Mouse (Mus musculus) midbrain, embryonic 16.5 days (tissue): ENCODE results near the gene Npw. TPM values are rescaled to one million over a fixed set of nuclear protein-coding genes. Genes with fewer than 3 reads are reported as not detected.

Source experiments
- ATAC-seq: fragments of 200-750 bp; cut with Nextera tagmentation; 2 replicates; pipeline ENCODE4 v1.8.0; 2017; ENCODE audit warnings: moderate TSS enrichment
- H3K27ac ChIP-seq: fragments of 300-500 bp; sonication (generic); 2 replicates; pipeline ENCODE4 v1.5.1; 2014; ENCODE audit warnings: mild to moderate bottlenecking, low read length, mixed read lengths
- H3K27me3 ChIP-seq: fragments of 300-500 bp; sonication (generic); 2 replicates; pipeline ENCODE4 v1.6.1; 2014; ENCODE audit warnings: low read depth, low read length, mixed read lengths; ENCODE audit not compliant: control insufficient read depth, insufficient read depth
- H3K36me3 ChIP-seq: fragments of 300-500 bp; sonication (generic); 2 replicates; pipeline ENCODE4 v1.6.1; 2014; ENCODE audit warnings: mild to moderate bottlenecking, low read length, moderate library complexity, mixed read lengths; ENCODE audit not compliant: control insufficient read depth, insufficient read depth
- H3K4me1 ChIP-seq: fragments of 300-500 bp; sonication (generic); 2 replicates; pipeline ENCODE4 v1.6.1; 2014; ENCODE audit warnings: mild to moderate bottlenecking, low read length, mixed read lengths; ENCODE audit not compliant: control insufficient read depth, insufficient read depth
- H3K4me2 ChIP-seq: fragments of 300-500 bp; sonication (generic); 2 replicates; pipeline ENCODE4 v1.6.1; 2014; ENCODE audit warnings: mild to moderate bottlenecking, low read length, mixed read lengths
- H3K4me3 ChIP-seq: fragments of 300-500 bp; sonication (generic); 2 replicates; pipeline ENCODE4 v1.5.1; 2014; ENCODE audit warnings: low read depth, mild to moderate bottlenecking, low read length, moderate library complexity, mixed read lengths
- H3K9ac ChIP-seq: fragments of 300-500 bp; sonication (generic); 2 replicates; pipeline ENCODE4 v1.6.1; 2014; ENCODE audit warnings: low read depth, low read length, mixed read lengths
- H3K9me3 ChIP-seq: fragments of 300-500 bp; sonication (generic); replicated peaks from 2 replicates; pipeline ENCODE4 v1.6.1; 2014; ENCODE audit warnings: mild to moderate bottlenecking, low read length, mixed read lengths; ENCODE audit not compliant: control insufficient read depth, poor library complexity, severe bottlenecking
- WGBS: fragments of 180-500 bp; shearing (Covaris S2); extraction: QIAGEN DNeasy Blood & Tissue Kit; methylation state at CpG from one replicate; pipeline ENCODE4 v1.1.7; 2014; 5-methylcytosine and 5-hydroxymethylcytosine counted together
- polyA plus RNA-seq: library from polyadenylated mRNA; unstranded; fragments of >200 nt; fragmentation: Nextera tagmentation; extraction: Ambion mirVana; gene quantifications from 2 replicates; pipeline ENCODE4 v1.2.1, GENCODE M21; 2015

The Npw gene
- polyA plus RNA-seq, 1 experiment from 2014 or later: 0.90 TPM

GRCm38 (mm10) chr17:24632167-24632812 is 26.0 kb downstream of the Npw start, which contains the start of the genes Tsc2 and Nthl1:
Gene Tsc2 (minus strand): TSS chr17:24632630.
Gene Nthl1 (plus strand): TSS chr17:24632680.
- H3K4me1 ChIP-seq: peaks cover 9% of the 10 kb centered on the region
- H3K9me3 ChIP-seq: no peaks in the 10 kb centered on the region
- peak within 1 kb of the TSS; percentile 68 for H3K27ac ChIP-seq
- peak within 1 kb of the TSS; percentile 82 for H3K4me2 ChIP-seq
- 2% methylated on average over 51 of the region's 51 CpGs for WGBS
- H3K27me3 ChIP-seq: no peaks in the 10 kb centered on the region
- H3K36me3 ChIP-seq: peaks cover 11% of the 10 kb centered on the region
- ATAC-seq: peak; percentile 92
- peak within 1 kb of the TSS; percentile 70 for H3K9ac ChIP-seq
- peak within 1 kb of the TSS; percentile 67 for H3K4me3 ChIP-seq

- Histone ChIP-seq H3K9me3 (no peaks in the 10 kb centered on the region), H3K9ac (no peak overlapping the region), H3K4me1 (peaks cover 9% of the 10 kb centered on the region), H3K27me3 (no peaks in the 10 kb centered on the region), H3K27ac (no peak overlapping the region), H3K4me2 (no peak overlapping the region), H3K36me3 (peaks cover 18% of the 10 kb centered on the region), H3K4me3 (no peak overlapping the region)
- 90% methylated on average over 14 of the region's 14 CpGs for WGBS
- no peak for ATAC-seq
Observed at GRCm38 (mm10) chr17:24630072-24630471, 28.2 kb downstream of the Npw start.

GRCm38 (mm10) chr17:24628646-24629045 is 29.6 kb downstream of the Npw start:
- Histone ChIP-seq H3K36me3 (peaks cover 22% of the 10 kb centered on the region), H3K27ac (no peak overlapping the region), H3K27me3 (no peaks in the 10 kb centered on the region), H3K4me3 (no peak overlapping the region), H3K4me1 (peaks cover 9% of the 10 kb centered on the region), H3K9me3 (no peaks in the 10 kb centered on the region), H3K9ac (no peak overlapping the region), H3K4me2 (no peak overlapping the region)
- no peak for ATAC-seq
- WGBS: 48% methylated on average over 5 of the region's 5 CpGs

- Histone ChIP-seq H3K4me1 (no peaks in the 10 kb centered on the region), H3K36me3 (peaks cover 47% of the 10 kb centered on the region), H3K27me3 (no peaks in the 10 kb centered on the region), H3K9me3 (no peaks in the 10 kb centered on the region), H3K9ac (no peak overlapping the region), H3K4me3 (no peak overlapping the region), H3K27ac (no peak overlapping the region), H3K4me2 (no peak overlapping the region)
- no peak for ATAC-seq
- 94% methylated on average over 8 of the region's 8 CpGs for WGBS
Observed at GRCm38 (mm10) chr17:24625472-24625871, 32.8 kb downstream of the Npw start.

GRCm38 (mm10) chr17:24617561-24618194 is 40.6 kb downstream of the Npw start:
- Histone ChIP-seq H3K36me3 (peaks cover 61% of the 10 kb centered on the region), H3K27ac (no peak overlapping the region), H3K27me3 (no peaks in the 10 kb centered on the region), H3K4me3 (no peak overlapping the region), H3K4me1 (no peaks in the 10 kb centered on the region), H3K4me2 (no peak overlapping the region), H3K9me3 (no peaks in the 10 kb centered on the region), H3K9ac (no peak overlapping the region)
- WGBS: 88% methylated on average over 14 of the region's 14 CpGs
- ATAC-seq: no peak

GRCm38 (mm10) chr17:24610711-24611110 is 47.5 kb downstream of the Npw start:
- no peak overlapping the region for H3K27ac ChIP-seq
- H3K4me1 ChIP-seq: no peaks in the 10 kb centered on the region
- no peak overlapping the region for H3K4me3 ChIP-seq
- H3K27me3 ChIP-seq: no peaks in the 10 kb centered on the region
- H3K4me2 ChIP-seq: no peak overlapping the region
- no peak for ATAC-seq
- H3K36me3 ChIP-seq: peaks cover 52% of the 10 kb centered on the region
- no peak overlapping the region for H3K9ac ChIP-seq
- no peaks in the 10 kb centered on the region for H3K9me3 ChIP-seq
- WGBS: 91% methylated on average over 2 of the region's 2 CpGs

- Histone ChIP-seq H3K9ac (no peak overlapping the region), H3K36me3 (peaks cover 49% of the 10 kb centered on the region), H3K4me3 (no peak overlapping the region), H3K4me2 (no peak overlapping the region), H3K4me1 (no peaks in the 10 kb centered on the region), H3K27me3 (no peaks in the 10 kb centered on the region), H3K27ac (no peak overlapping the region), H3K9me3 (no peaks in the 10 kb centered on the region)
- 97% methylated on average over 8 of the region's 8 CpGs for WGBS
- ATAC-seq: no peak
Observed at GRCm38 (mm10) chr17:24608874-24609273, 49.4 kb downstream of the Npw start.

- no peak for ATAC-seq
- 92% methylated on average over 4 of the region's 4 CpGs for WGBS
- Histone ChIP-seq H3K4me2 (no peak overlapping the region), H3K4me3 (no peak overlapping the region), H3K9ac (no peak overlapping the region), H3K36me3 (peaks cover 46% of the 10 kb centered on the region), H3K9me3 (no peaks in the 10 kb centered on the region), H3K27ac (no peak overlapping the region), H3K27me3 (no peaks in the 10 kb centered on the region), H3K4me1 (no peaks in the 10 kb centered on the region)
Observed at GRCm38 (mm10) chr17:24608370-24608769, 49.9 kb downstream of the Npw start.
